Mouse (Mus musculus): ENCODE results near the gene Ifngr2.

- TF ChIP-seq CTCF (IDR thresholded peaks at IDR 0.05; ENCODE audit: low read depth, low read length) (no peak), POLR2A (IDR thresholded peaks at IDR 0.05; ENCODE audit: insufficient read depth, low read length) (no peak), EP300 (IDR thresholded peaks at IDR 0.05; ENCODE audit: insufficient read depth, low read depth, low read length) (no peak)
Observed at GRCm38 (mm10) chr16:91595076-91595475, 48.2 kb downstream of the Ifngr2 start.
